Mouse (Mus musculus): ENCODE measurements around the gene Stx8.

The Stx8 gene

GRCm38 (mm10) chr11:68146456-68146851 is 180.5 kb downstream of the Stx8 start:
- no peak for DNase-seq

DNA sequence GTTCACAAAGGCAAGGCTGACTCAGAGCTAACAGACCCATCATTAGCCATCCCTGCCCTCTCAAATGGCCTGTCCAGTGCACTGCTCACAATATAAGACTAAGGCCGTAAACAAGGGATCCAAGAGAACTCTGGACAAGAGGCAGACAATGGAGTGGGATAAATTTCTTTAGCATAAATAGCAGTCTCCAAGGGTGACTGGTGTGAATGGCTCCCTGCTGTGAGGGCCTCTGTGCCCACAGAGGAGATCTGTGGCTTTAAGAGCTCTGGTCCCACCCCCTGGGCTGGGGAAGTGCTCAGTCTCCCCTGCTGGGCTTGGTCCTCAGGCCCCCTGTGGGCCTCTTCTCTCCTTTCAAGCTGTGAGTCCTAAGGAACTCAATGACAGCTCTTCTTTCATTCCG is 184.9 kb downstream of the Stx8 start:
- no peak for DNase-seq

- DNase-seq, result no peak
Measured at GRCm38 (mm10) chr11:68155821-68156220, 189.8 kb downstream of the Stx8 start.

GRCm38 (mm10) chr11:68158166-68158565 is 192.2 kb downstream of the Stx8 start:
- no peak for DNase-seq

- no peak for DNase-seq
Measured at GRCm38 (mm10) chr11:68159867-68160266, 193.9 kb downstream of the Stx8 start.

- peak; percentile 48 to 51 for DNase-seq
Measured at GRCm38 (mm10) chr11:68164408-68164807, 198.4 kb downstream of the Stx8 start.

GRCm38 (mm10) chr11:68168427-68168826 is 202.4 kb downstream of the Stx8 start:
- no peak for DNase-seq

DNA sequence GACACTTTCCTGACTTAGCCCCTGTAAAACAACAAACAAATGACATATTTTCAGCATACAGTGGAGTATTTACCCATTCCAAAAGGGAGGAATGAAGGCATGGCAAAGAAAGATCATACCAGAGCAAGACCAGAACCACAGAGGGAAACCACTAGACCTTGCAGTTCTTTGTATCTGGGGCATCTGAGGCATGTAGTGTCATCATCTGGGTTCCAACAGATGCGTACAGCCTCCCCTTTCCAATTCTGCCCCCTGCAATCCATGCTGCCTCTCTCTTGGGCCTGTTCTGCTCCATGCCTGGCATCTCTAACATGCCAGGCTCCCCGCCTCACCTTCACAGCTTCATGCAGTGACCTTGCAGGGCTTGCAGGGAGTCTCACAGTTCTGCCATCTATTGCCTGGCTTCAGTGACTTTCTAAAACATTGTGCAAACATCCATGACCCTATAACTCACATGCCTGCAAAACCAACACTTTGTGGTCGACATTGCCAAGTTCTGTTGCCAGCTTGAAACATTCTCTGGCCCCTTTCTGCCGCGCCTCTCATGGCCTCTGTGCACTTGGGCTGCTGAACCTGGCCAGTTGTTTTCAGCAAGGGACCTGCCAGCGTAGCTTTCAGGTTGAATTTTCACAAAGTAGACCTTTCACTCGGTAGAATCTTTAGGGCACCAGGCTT is 206.1 kb downstream of the Stx8 start:
- DNase-seq, result no peak

DNA sequence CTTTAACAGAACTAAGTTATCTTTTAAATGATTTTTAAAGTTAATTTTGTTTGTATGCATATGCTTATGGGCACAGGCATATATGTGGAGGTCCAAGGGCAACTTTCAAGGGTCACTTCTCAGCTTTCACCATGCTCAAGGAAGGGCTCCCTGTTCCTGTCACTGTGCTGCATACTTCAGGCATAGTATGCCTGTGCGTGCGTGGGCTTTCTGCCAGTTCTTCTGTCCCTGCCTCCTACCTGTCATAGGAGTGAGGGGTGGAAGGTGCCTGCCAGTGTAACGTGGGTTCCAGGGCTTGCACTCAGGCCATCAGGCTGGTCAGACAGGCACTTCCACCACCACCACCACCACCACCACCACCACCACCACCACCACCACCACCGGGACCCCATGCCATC is 206.7 kb downstream of the Stx8 start:
- DNase-seq, result peak in 1 of 2 experiments; percentile 14

DNA sequence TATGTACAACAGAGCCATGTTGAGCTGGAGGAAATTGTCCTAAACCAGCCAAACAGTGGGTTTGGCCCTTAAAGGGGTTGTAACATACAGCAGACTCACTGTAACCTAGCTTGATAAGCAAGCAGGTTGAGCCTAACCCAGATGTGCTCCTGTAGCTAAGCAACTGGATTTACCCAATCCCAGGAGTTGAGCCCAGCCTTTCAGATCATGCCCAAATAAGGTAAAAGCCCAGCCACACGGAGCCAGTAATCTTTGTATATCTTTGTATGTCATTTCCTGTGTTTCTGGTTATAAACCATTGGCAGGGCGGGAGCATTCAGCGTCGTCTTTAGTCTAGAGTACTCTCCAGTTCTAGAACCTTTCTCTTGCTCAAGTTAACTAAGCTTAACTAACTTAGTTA is 210.6 kb downstream of the Stx8 start:
- DNase-seq, result no peak

DNA sequence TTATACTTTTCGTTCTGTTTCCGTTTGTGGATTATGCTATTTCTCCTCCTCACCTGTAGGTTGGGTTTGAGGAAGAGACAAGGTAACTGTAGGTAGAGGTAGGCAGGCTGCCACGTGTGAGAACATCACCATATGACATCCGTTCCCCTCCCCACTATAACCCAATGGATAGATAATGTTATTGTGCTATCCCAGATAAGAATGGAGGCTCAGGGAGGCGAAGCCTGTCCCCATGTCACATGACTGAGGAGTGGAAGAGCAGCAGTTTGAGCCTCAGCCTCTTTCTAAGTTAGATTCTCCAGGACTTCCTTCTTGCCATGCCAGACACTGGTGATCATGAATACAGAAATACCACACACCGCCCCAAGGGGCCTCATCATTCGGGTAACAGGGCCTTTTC is 211.4 kb downstream of the Stx8 start:
- no peak for DNase-seq

- no peak for DNase-seq
Measured at GRCm38 (mm10) chr11:68185647-68186046, 219.7 kb downstream of the Stx8 start.

GRCm38 (mm10) chr11:68187242-68187641 is 221.2 kb downstream of the Stx8 start:
- peak in 1 of 2 experiments; percentile 15 for DNase-seq

- no peak for DNase-seq
Measured at GRCm38 (mm10) chr11:68188695-68189201, 222.8 kb downstream of the Stx8 start.

GRCm38 (mm10) chr11:68190849-68191248 is 224.9 kb downstream of the Stx8 start:
- DNase-seq, result no peak

DNA sequence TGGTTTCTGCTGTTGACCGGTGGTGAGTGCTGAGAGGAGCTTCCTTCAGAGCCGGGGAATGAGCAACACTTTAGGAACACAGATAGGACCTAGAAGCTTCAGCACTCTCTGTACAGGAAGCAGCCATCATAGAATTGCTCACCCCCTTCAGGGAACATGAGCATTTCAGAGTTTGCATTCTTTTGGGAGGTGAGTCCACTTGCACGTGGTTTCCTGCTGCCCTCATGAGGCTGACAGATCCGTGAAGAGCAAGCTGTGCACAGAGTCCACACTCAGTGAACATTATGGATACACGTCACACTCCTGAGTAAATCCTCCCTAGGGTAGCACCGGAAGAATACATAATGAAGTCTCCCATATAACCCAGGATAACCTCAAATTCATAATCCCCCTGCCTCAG is 229.2 kb downstream of the Stx8 start:
- DNase-seq, result no peak

DNA sequence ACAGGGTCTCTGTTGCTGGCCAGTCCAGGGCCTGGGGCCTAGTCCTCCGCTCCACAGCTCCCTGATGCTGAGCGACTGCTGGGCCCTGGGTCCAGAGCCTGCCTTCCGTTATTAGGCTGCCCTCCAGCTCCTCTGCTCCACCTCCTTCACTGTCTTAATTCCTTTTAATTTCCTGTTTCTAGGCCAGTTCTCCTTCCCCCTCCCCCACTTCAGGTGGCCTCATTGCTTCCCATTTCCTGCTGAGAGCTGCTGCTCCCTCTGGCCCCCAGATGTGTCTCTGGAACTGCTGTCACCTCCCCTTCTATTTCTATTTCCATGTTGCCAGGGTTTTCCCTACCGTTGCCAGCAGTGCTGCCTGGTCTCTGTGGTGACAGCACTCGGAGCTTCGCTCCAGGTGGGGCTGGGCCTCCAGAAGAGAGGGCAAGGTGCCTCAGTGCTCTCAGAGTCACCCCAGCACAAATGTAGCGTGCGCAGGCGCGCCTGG is 229.7 kb downstream of the Stx8 start:
- no peak for DNase-seq

DNA sequence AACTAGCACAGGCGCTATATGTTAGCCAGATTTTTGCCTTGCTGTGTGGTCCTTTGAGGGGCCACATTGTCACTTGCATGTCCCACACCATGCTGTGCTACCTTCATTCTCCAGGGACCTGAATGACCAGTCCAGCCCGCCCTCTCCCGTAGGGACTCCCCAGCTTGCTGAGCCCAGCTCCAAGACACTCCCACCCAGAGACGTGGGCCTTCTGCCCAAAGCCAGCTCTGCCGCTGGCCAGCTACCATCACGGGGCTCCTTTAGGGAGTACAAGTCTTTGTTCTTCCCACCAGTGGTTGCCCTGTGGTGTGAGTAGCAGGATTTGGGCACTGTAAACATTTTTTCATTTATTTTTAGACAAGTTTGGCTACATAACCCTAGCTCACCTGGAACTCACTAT is 230.6 kb downstream of the Stx8 start:
- no peak for DNase-seq

DNA sequence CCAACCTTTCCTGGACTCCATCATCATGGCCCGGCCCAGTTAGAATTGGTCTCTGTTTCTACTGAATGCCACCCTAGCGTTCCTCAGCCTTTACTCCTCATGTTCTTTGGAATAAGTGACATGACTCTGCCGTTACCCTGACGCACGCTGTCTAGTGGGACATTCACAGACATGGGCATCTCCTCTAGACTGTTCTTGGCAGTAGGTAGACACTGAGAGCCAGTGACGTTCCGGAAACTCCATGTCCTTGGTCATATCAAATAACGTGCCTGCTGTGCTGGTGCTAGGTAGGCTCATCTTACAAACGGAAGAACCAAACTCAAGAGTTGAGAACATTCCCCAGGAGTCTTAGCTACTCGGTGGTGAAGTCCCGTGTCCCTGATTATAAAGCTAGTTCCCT is 231.5 kb downstream of the Stx8 start:
- DNase-seq, result no peak

DNA sequence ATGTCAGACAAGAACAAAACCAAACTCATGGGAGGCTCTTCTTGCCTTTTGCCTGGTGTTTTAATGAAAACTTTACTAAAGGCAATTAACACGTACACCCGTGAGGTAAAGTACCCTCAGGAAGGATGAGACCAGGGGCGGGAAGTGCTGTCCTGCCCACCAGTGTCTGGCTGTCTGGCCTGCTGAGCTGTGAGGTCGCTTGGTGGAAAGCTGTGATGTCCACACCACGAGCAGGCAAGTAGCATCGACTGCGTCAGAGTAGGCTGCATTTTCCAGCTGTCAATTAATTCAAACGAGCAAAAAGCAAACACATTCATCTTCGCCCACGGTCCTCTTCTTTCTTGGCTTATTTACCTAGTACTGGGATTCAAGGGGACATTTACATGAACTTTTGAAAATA is 232.7 kb downstream of the Stx8 start:
- no peak for DNase-seq

- DNase-seq, result no peak
Measured at GRCm38 (mm10) chr11:68199103-68199502, 233.1 kb downstream of the Stx8 start.

GRCm38 (mm10) chr11:68199801-68200423 is 233.9 kb downstream of the Stx8 start:
- DNase-seq, result no peak

- no peak for DNase-seq
Measured at GRCm38 (mm10) chr11:68200500-68200899, 234.5 kb downstream of the Stx8 start.

- no peak for DNase-seq
Measured at GRCm38 (mm10) chr11:68201063-68201462, 235.1 kb downstream of the Stx8 start.

All from cerebellum, postnatal 14 days (tissue).